Comparison of ENCODE assay signal across 17 mouse cellular contexts in the genomic region with DNA sequence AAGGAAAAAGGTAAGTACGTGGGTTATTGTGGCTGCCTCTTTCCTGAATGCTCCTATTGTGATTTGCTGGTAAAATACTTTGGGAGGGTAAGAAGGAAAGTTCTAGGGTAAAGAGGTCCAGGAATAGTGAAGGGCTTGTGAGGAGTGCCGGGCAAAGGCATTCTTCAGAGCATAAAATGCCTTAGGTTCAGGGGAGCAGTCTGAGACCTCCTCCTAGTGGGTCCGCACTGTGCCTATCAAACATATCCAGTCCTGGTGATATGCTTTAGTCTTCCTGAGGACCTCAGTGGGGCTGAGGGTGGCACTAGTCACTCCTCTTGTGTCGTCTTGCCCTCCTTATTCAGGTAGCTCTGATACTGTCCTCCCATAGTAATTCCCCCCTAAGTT. TPM values are rescaled to one million over a fixed set of nuclear protein-coding genes. Genes with fewer than 3 reads are reported as not detected.
DNase-seq lines count a peak whose midpoint lies in the region; ATAC-seq lines count a peak whose summit lies in the region.
"Had no signal": no experiment of that assay in that cellular context is flagged by ENCODE, and none has a peak within 500 bp of the region (broad histone marks: within the 10 kb centered on the region; RNA-seq: fewer than 3 reads in every experiment).

No protein-coding gene starts in this region.

- no peaks in the 10 kb centered on the region for H3K9me3 ChIP-seq in midbrain, embryonic 11.5 days (ENCODE audit: control insufficient read depth, low read length)
- H3K9me3 ChIP-seq in midbrain, embryonic 10.5 days (replicated peaks): no peaks in the 10 kb centered on the region
- H3K9me3 ChIP-seq in forebrain, embryonic 15.5 days: no peaks in the 10 kb centered on the region
- no peaks in the 10 kb centered on the region for H3K9me3 ChIP-seq in neural tube, embryonic 14.5 days (ENCODE audit: control insufficient read depth, low read length)

- no peak overlapping the region for H3K4me3 ChIP-seq in midbrain, embryonic 11.5 days (ENCODE audit: low read depth, low read length)
- no peak overlapping the region for H3K4me3 ChIP-seq in midbrain, embryonic 10.5 days
- no peak overlapping the region for H3K4me3 ChIP-seq in forebrain, embryonic 15.5 days
- H3K4me3 ChIP-seq in neural tube, embryonic 14.5 days (ENCODE audit: low read depth, low read length): no peak overlapping the region

- WGBS in midbrain, embryonic 11.5 days: 50% methylated on average over 4 of the region's 4 CpGs
- 64% methylated on average over 4 of the region's 4 CpGs for WGBS in midbrain, embryonic 10.5 days
- 56% methylated on average over 4 of the region's 4 CpGs for WGBS in forebrain, embryonic 15.5 days
- WGBS in neural tube, embryonic 14.5 days: 63% methylated on average over 4 of the region's 4 CpGs

- no peaks in the 10 kb centered on the region for H3K27me3 ChIP-seq in midbrain, embryonic 11.5 days (ENCODE audit: control insufficient read depth, insufficient read depth, low read length)
- no peaks in the 10 kb centered on the region for H3K27me3 ChIP-seq in midbrain, embryonic 10.5 days (ENCODE audit: low read depth, poor library complexity, severe bottlenecking)
- no peaks in the 10 kb centered on the region for H3K27me3 ChIP-seq in forebrain, embryonic 15.5 days
- H3K27me3 ChIP-seq in neural tube, embryonic 14.5 days (ENCODE audit: control insufficient read depth, insufficient read depth, low read length): no peaks in the 10 kb centered on the region

- intact Hi-C loops in gastrocnemius, postnatal 36 days (cut with DNase I): no loop called here

- peak; percentile 20; the same call in 1 of the 2 replicates for ATAC-seq in midbrain, embryonic 11.5 days (ENCODE audit: low FRiP score)
- ATAC-seq in forebrain, embryonic 15.5 days (replicated peaks): peak; percentile 58
- ATAC-seq in megakaryocyte, adult 5-6 weeks (ENCODE audit: poor library complexity, severe bottlenecking): peak; percentile 8; the same call in 1 of the 2 replicates
- ATAC-seq in neural tube, embryonic 14.5 days (ENCODE audit: low read depth): peak; percentile 49

- H3K9ac ChIP-seq in midbrain, embryonic 11.5 days (ENCODE audit: low read length): no peak overlapping the region
- H3K9ac ChIP-seq in forebrain, embryonic 15.5 days (replicated peaks): no peak overlapping the region
- no peak overlapping the region for H3K9ac ChIP-seq in neural tube, embryonic 14.5 days (replicated peaks; ENCODE audit: low read depth, low read length)
- H3K9ac ChIP-seq: liver, embryonic 14.5 days had no signal

- DNase-seq in midbrain, embryonic 11.5 days (ENCODE audit: low spot score, missing footprints): peak; percentile 87
- no peak for DNase-seq in midbrain, embryonic 10.5 days (ENCODE audit: low spot score)
- no peak for DNase-seq in kidney, adult 18-20 months
- DNase-seq in gastrocnemius, postnatal 36 days: no peak

- H3K4me1 ChIP-seq in midbrain, embryonic 11.5 days (ENCODE audit: control insufficient read depth, insufficient read depth, low read length): peaks cover 9% of the 10 kb centered on the region
- H3K4me1 ChIP-seq in midbrain, embryonic 10.5 days: peaks cover 20% of the 10 kb centered on the region
- H3K4me1 ChIP-seq in forebrain, embryonic 15.5 days: 0 out of 2 replicates have a peak, but pooled peaks cover 2% of the 10 kb centered on the region
- H3K4me1 ChIP-seq in neural tube, embryonic 14.5 days (ENCODE audit: control insufficient read depth, insufficient read depth, low read length): no peaks in the 10 kb centered on the region

- H3K27ac ChIP-seq in midbrain, embryonic 11.5 days (ENCODE audit: low read depth, low read length): no peak overlapping the region
- H3K27ac ChIP-seq in midbrain, embryonic 10.5 days (replicated peaks): no peak overlapping the region
- no peak overlapping the region for H3K27ac ChIP-seq in forebrain, embryonic 15.5 days (replicated peaks)
- H3K27ac ChIP-seq in neural tube, embryonic 14.5 days (ENCODE audit: low read depth, low read length): no peak overlapping the region
- H3K27ac ChIP-seq: liver, embryonic 14.5 days had no signal

- H3K4me2 ChIP-seq in midbrain, embryonic 11.5 days: no peak overlapping the region
- no peak overlapping the region for H3K4me2 ChIP-seq in forebrain, embryonic 15.5 days (replicated peaks)
- H3K4me2 ChIP-seq in neural tube, embryonic 14.5 days (ENCODE audit: low read depth, low read length): no peak overlapping the region

- no peaks in the 10 kb centered on the region for H3K36me3 ChIP-seq in midbrain, embryonic 11.5 days (ENCODE audit: control insufficient read depth, insufficient read depth, low read length)
- no peaks in the 10 kb centered on the region for H3K36me3 ChIP-seq in midbrain, embryonic 10.5 days
- no peaks in the 10 kb centered on the region for H3K36me3 ChIP-seq in forebrain, embryonic 15.5 days
- H3K36me3 ChIP-seq in neural tube, embryonic 14.5 days (ENCODE audit: control insufficient read depth, insufficient read depth, low read length): no peaks in the 10 kb centered on the region

RNA-seq across cellular contexts. Expression of a gene that starts 18.1 kb away (rescaled TPM):
- polyA plus RNA-seq in midbrain, embryonic 11.5 days (2014; fragmentation: Nextera tagmentation; extraction: Ambion mirVana): not detected in 2 replicates
- polyA plus RNA-seq in midbrain, embryonic 10.5 days (2016; fragmentation: Nextera tagmentation; extraction: Ambion mirVana): not detected in 2 replicates
- not detected in 2 replicates for polyA plus RNA-seq in forebrain, embryonic 15.5 days (2015; fragmentation: Nextera tagmentation; extraction: Ambion mirVana)
- 3.9 and 7.2 TPM in 2 replicates for total RNA-seq in megakaryocyte, adult 5-6 weeks (2015)
- 4.1 and 8.3 TPM in 2 replicates for total RNA-seq in megakaryocyte, adult 5-6 weeks (2017)
- polyA plus RNA-seq in neural tube, embryonic 14.5 days (2014; fragmentation: Nextera tagmentation; extraction: Ambion mirVana): not detected in 2 replicates
- total RNA-seq in gastrocnemius, postnatal 36 days (2021): not detected
- polyA plus RNA-seq: activated CD4-positive, CD25-positive, alpha-beta regulatory T cell, adult 4 months; cerebellum, adult 2 months; heart, embryonic 16.5 days; intestine, embryonic 16.5 days; limb, embryonic 11.5 days; neural tube, embryonic 11.5 days; stomach, embryonic 16.5 days had no signal

RNA-seq across cellular contexts. Expression of a gene that starts 26.7 kb away (rescaled TPM):
- 22.7 and 24.5 TPM in 2 replicates for polyA plus RNA-seq in midbrain, embryonic 11.5 days (2014; fragmentation: Nextera tagmentation; extraction: Ambion mirVana)
- 47.1 and 59.3 TPM in 2 replicates for polyA plus RNA-seq in midbrain, embryonic 10.5 days (2016; fragmentation: Nextera tagmentation; extraction: Ambion mirVana)
- polyA plus RNA-seq in forebrain, embryonic 15.5 days (2015; fragmentation: Nextera tagmentation; extraction: Ambion mirVana): 186 and 197 TPM in 2 replicates
- total RNA-seq in megakaryocyte, adult 5-6 weeks (2015): 5.6 and 7.4 TPM in 2 replicates
- 17.6 and 20.7 TPM in 2 replicates for total RNA-seq in megakaryocyte, adult 5-6 weeks (2017)
- polyA plus RNA-seq in neural tube, embryonic 14.5 days (2014; fragmentation: Nextera tagmentation; extraction: Ambion mirVana): 60.2 and 60.6 TPM in 2 replicates
- 10 to 100 TPM; 38.1 to 59.3 TPM for total RNA-seq in gastrocnemius, postnatal 36 days (2021)

RNA-seq across cellular contexts. Expression of a gene that starts 31.9 kb away (rescaled TPM):
- not detected in 2 replicates for polyA plus RNA-seq in midbrain, embryonic 11.5 days (2014; fragmentation: Nextera tagmentation; extraction: Ambion mirVana)
- polyA plus RNA-seq in midbrain, embryonic 10.5 days (2016; fragmentation: Nextera tagmentation; extraction: Ambion mirVana): 0.14 TPM in 1 of 2 replicates, not detected in the other
- polyA plus RNA-seq in forebrain, embryonic 15.5 days (2015; fragmentation: Nextera tagmentation; extraction: Ambion mirVana): not detected in 2 replicates
- 20.4 and 41.6 TPM in 2 replicates for total RNA-seq in megakaryocyte, adult 5-6 weeks (2015)
- total RNA-seq in megakaryocyte, adult 5-6 weeks (2017): 14.1 and 18.1 TPM in 2 replicates
- polyA plus RNA-seq in neural tube, embryonic 14.5 days (2014; fragmentation: Nextera tagmentation; extraction: Ambion mirVana): not detected in 2 replicates
- total RNA-seq in gastrocnemius, postnatal 36 days (2021): not detected
- polyA plus RNA-seq: CD4-positive, CD25-positive, alpha-beta regulatory T cell, adult 4 months; cerebellum, adult 2 months; limb, embryonic 11.5 days; neural tube, embryonic 11.5 days had no signal

RNA-seq across cellular contexts. Expression of a gene that starts 47.3 kb away (rescaled TPM):
- polyA plus RNA-seq in midbrain, embryonic 11.5 days (2014; fragmentation: Nextera tagmentation; extraction: Ambion mirVana): not detected in 2 replicates
- polyA plus RNA-seq in midbrain, embryonic 10.5 days (2016; fragmentation: Nextera tagmentation; extraction: Ambion mirVana): not detected in 2 replicates
- polyA plus RNA-seq in forebrain, embryonic 15.5 days (2015; fragmentation: Nextera tagmentation; extraction: Ambion mirVana): not detected in 2 replicates
- total RNA-seq in megakaryocyte, adult 5-6 weeks (2015): not detected in 2 replicates
- not detected in 2 replicates for total RNA-seq in megakaryocyte, adult 5-6 weeks (2017)
- polyA plus RNA-seq in neural tube, embryonic 14.5 days (2014; fragmentation: Nextera tagmentation; extraction: Ambion mirVana): 0.33 TPM in 1 of 2 replicates, not detected in the other
- not detected for total RNA-seq in gastrocnemius, postnatal 36 days (2021)
- polyA plus RNA-seq: activated CD4-positive, CD25-positive, alpha-beta regulatory T cell, adult 4 months; brain, embryonic 14.5 days; CD4-positive, CD25-positive, alpha-beta regulatory T cell, adult 4 months; cerebellum, adult 2 months; limb, embryonic 11.5 days; liver, embryonic 14.5 days; neural tube, embryonic 11.5 days; stomach, embryonic 16.5 days had no signal

RNA-seq across cellular contexts. Expression of a gene that starts 52.7 kb away (rescaled TPM):
- 0.06 TPM in 1 of 2 replicates, not detected in the other for polyA plus RNA-seq in midbrain, embryonic 11.5 days (2014; fragmentation: Nextera tagmentation; extraction: Ambion mirVana)
- polyA plus RNA-seq in midbrain, embryonic 10.5 days (2016; fragmentation: Nextera tagmentation; extraction: Ambion mirVana): 0.10 TPM in 1 of 2 replicates, not detected in the other
- polyA plus RNA-seq in forebrain, embryonic 15.5 days (2015; fragmentation: Nextera tagmentation; extraction: Ambion mirVana): not detected in 2 replicates
- total RNA-seq in megakaryocyte, adult 5-6 weeks (2015): 10.0 and 12.9 TPM in 2 replicates
- total RNA-seq in megakaryocyte, adult 5-6 weeks (2017): 9.6 and 13.9 TPM in 2 replicates
- not detected in 2 replicates for polyA plus RNA-seq in neural tube, embryonic 14.5 days (2014; fragmentation: Nextera tagmentation; extraction: Ambion mirVana)
- total RNA-seq in gastrocnemius, postnatal 36 days (2021): not detected
- polyA plus RNA-seq: brain, embryonic 14.5 days; cerebellum, adult 2 months; limb, embryonic 11.5 days; neural tube, embryonic 11.5 days had no signal

Comparison
In these comparisons a context has a peak if more than half of its experiments do, and no peak if none do; other contexts are left out.
1. ATAC-seq: peak in every context shown above with its lines; median percentile 58 in forebrain, embryonic 15.5 days; 49 in neural tube, embryonic 14.5 days; 20 in midbrain, embryonic 11.5 days; 8 in megakaryocyte, adult 5-6 weeks.